Mouse (Mus musculus): Measurements from ENCODE around the gene Tagap. TPM values are rescaled to one million over a fixed set of nuclear protein-coding genes. Genes with fewer than 3 reads are reported as not detected.
"Not testable (repeated sequence)": the region's sequence is repeated elsewhere in the genome, so short reads cannot be mapped to it uniquely, and the experiment has no call there.

The Tagap gene
- polyA plus RNA-seq, 1 experiment from 2014 or later = 0.55 TPM

- H3K9me3 ChIP-seq; H3K4me1 ChIP-seq; H3K27me3 ChIP-seq; H3K36me3 ChIP-seq; ATAC-seq (ENCODE audit: insufficient number of reproducible peaks, low FRiP score, low TSS enrichment, low read depth): not testable (repeated sequence)
- under 1% methylated on average over 15 of the region's 27 CpGs for WGBS
- peak overlapping the region; percentile 60 for H3K4me3 ChIP-seq
- peak overlapping the region; percentile 93 for H3K27ac ChIP-seq
- H3K4me2 ChIP-seq = peak overlapping the region; percentile 42
- peak overlapping the region; percentile 35; the same call in 1 of the 2 replicates for H3K9ac ChIP-seq
Measured at GRCm38 (mm10) chr17:7946053-7946627, 20.3 kb downstream of the Tagap start.

GRCm38 (mm10) chr17:7951333-7951732 is 25.5 kb downstream of the Tagap start:
- H3K4me1 ChIP-seq; H3K4me2 ChIP-seq; H3K27me3 ChIP-seq; H3K9me3 ChIP-seq; H3K4me3 ChIP-seq; ATAC-seq (ENCODE audit: insufficient number of reproducible peaks, low FRiP score, low TSS enrichment, low read depth); H3K36me3 ChIP-seq; H3K27ac ChIP-seq; H3K9ac ChIP-seq: not testable (repeated sequence)
- WGBS = no CpG with 5 or more reads among the region's 4 CpGs

GRCm38 (mm10) chr17:7957242-7957641 is 31.4 kb downstream of the Tagap start:
- not testable (repeated sequence) for H3K36me3 ChIP-seq, H3K9me3 ChIP-seq
- WGBS = 90% methylated on average over 9 of the region's 9 CpGs

GRCm38 (mm10) chr17:7963333-7963732 is 37.5 kb downstream of the Tagap start:
- not testable (repeated sequence) for H3K36me3 ChIP-seq; H3K4me3 ChIP-seq; H3K27me3 ChIP-seq; H3K9ac ChIP-seq; H3K4me1 ChIP-seq; ATAC-seq (ENCODE audit: insufficient number of reproducible peaks, low FRiP score, low TSS enrichment, low read depth); H3K27ac ChIP-seq; H3K9me3 ChIP-seq; H3K4me2 ChIP-seq
- 87% methylated on average over 4 of the region's 4 CpGs for WGBS

More at GRCm38 (mm10) chr17:7957242-7957641, 31.4 kb downstream of the Tagap start:
- H3K4me2 ChIP-seq; H3K27me3 ChIP-seq; ATAC-seq (ENCODE audit: insufficient number of reproducible peaks, low FRiP score, low TSS enrichment, low read depth); H3K9ac ChIP-seq; H3K4me1 ChIP-seq; H3K27ac ChIP-seq; H3K4me3 ChIP-seq: not testable (repeated sequence)

- WGBS = 85% methylated on average over 2 of the region's 2 CpGs
Measured at GRCm38 (mm10) chr17:7964398-7964797, 38.6 kb downstream of the Tagap start.

GRCm38 (mm10) chr17:7968490-7968889 is 42.7 kb downstream of the Tagap start:
- not testable (repeated sequence) for H3K4me3 ChIP-seq; ATAC-seq (ENCODE audit: insufficient number of reproducible peaks, low FRiP score, low TSS enrichment, low read depth); H3K27ac ChIP-seq; H3K4me2 ChIP-seq; H3K36me3 ChIP-seq; H3K9ac ChIP-seq; H3K27me3 ChIP-seq; H3K4me1 ChIP-seq; H3K9me3 ChIP-seq
- 56% methylated on average over 5 of the region's 5 CpGs for WGBS

More at GRCm38 (mm10) chr17:7964398-7964797, 38.6 kb downstream of the Tagap start:
- not testable (repeated sequence) for H3K4me2 ChIP-seq; H3K4me1 ChIP-seq; H3K4me3 ChIP-seq; H3K9ac ChIP-seq; ATAC-seq (ENCODE audit: insufficient number of reproducible peaks, low FRiP score, low TSS enrichment, low read depth); H3K9me3 ChIP-seq; H3K36me3 ChIP-seq; H3K27me3 ChIP-seq; H3K27ac ChIP-seq

GRCm38 (mm10) chr17:7969782-7970181 is 44.0 kb downstream of the Tagap start:
- WGBS = 15% methylated on average over 2 of the region's 6 CpGs
- H3K4me2 ChIP-seq; H3K9me3 ChIP-seq; H3K4me1 ChIP-seq; ATAC-seq (ENCODE audit: insufficient number of reproducible peaks, low FRiP score, low TSS enrichment, low read depth); H3K9ac ChIP-seq; H3K27me3 ChIP-seq; H3K27ac ChIP-seq; H3K4me3 ChIP-seq; H3K36me3 ChIP-seq: not testable (repeated sequence)

GRCm38 (mm10) chr17:7983484-7983883 is 57.7 kb downstream of the Tagap start:
- WGBS = 87% methylated on average over 1 of the region's 2 CpGs
- H3K27ac ChIP-seq; H3K9ac ChIP-seq; ATAC-seq (ENCODE audit: insufficient number of reproducible peaks, low FRiP score, low TSS enrichment, low read depth); H3K36me3 ChIP-seq; H3K4me3 ChIP-seq; H3K9me3 ChIP-seq; H3K27me3 ChIP-seq; H3K4me2 ChIP-seq; H3K4me1 ChIP-seq: not testable (repeated sequence)

Other genes with a start within 250 kb of the Tagap start
- gene Fndc1, start 98.7 kb upstream of the Tagap start, polyA plus RNA-seq (2015; fragmentation: Nextera tagmentation; extraction: Ambion mirVana) = 88.8 and 123 TPM in 2 replicates
- 47.0 and 48.5 TPM in 2 replicates for gene Rsph3a, start 19.6 kb downstream of the Tagap start, polyA plus RNA-seq (2015; fragmentation: Nextera tagmentation; extraction: Ambion mirVana)
- gene Gm49673, start 221.8 kb downstream of the Tagap start, polyA plus RNA-seq (2015; fragmentation: Nextera tagmentation; extraction: Ambion mirVana) = not detected in 2 replicates
- 25.5 and 25.9 TPM in 2 replicates for gene Rnaset2a, start 222.1 kb downstream of the Tagap start, polyA plus RNA-seq (2015; fragmentation: Nextera tagmentation; extraction: Ambion mirVana)
- gene Fgfr1op, start 239.5 kb downstream of the Tagap start, polyA plus RNA-seq (2015; fragmentation: Nextera tagmentation; extraction: Ambion mirVana) = 27.5 and 28.7 TPM in 2 replicates